Mouse (Mus musculus): ENCODE results near the gene Gckr. TPM values are rescaled to one million over a fixed set of nuclear protein-coding genes. Genes with fewer than 3 reads are reported as not detected.

Gene Gckr
- polyA plus RNA-seq (2017; shearing (Covaris generic)): not detected

GRCm38 (mm10) chr5:31297047-31297757 is at the start of gene Gckr:
Gene Gckr (plus strand): TSS chr5:31297443.

GRCm38 (mm10) chr5:31251541-31252101 is 45.6 kb upstream of the Gckr start, which contains the start of gene Krtcap3:
Gene Krtcap3 (plus strand): TSS chr5:31251691.

DNA sequence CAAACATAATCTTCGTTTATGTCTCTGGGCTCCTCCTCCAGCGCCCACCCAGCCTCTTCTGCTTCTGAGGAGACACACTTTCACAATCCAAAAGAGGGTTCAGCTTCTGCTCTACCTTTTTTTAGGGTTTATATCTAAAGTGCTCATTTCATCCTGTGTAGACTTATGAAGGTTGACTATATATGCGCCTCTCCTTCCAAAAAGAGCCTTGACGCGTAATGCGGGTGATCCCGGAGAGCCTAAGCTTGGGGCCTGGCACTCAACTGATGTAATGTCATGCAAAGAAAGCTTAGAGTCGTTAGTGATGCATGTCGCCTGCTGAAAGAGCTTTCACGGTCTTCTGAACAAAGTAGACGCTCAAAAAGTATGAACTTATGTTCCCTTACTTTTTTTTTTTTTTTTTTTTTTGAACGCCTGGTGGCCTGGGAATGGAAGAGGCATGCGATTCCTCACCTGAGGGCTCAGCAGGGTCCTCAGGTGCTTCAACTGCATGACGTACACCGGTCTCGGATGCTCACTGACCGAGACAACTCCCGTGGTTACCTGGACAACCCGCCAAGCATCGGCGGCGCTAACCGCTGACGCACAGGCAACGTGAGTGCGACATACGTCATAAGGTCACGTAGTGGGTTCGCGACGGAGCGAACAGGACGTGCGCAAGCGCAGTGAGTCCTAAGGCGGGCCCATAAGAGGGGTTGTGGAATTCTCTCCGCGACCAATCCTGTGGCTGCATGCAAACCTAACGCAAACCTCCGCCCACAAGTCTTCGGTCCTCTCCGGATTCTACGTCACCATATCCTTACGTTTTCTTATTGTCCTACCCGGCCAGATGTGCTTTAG is 6.5 kb upstream of the Gckr start, which contains the start of gene Ift172:
Gene Ift172 (minus strand): TSS at position 596 of the 840 bp plus-strand sequence.

GRCm38 (mm10) chr5:31295606-31296141 is 1.6 kb upstream of the Gckr start, which contains the start of gene Fndc4:
Gene Fndc4 (minus strand): TSS chr5:31296080.

Other genes with a start within 250 kb of the Gckr start
- gene Atraid, start 249.1 kb upstream of the Gckr start, polyA plus RNA-seq (2017; shearing (Covaris generic)): 117 TPM
- gene Slc5a6, start 248.5 kb upstream of the Gckr start, polyA plus RNA-seq (2017; shearing (Covaris generic)): 12.3 TPM
- 23.1 TPM for gene Cad, start 242.7 kb upstream of the Gckr start, polyA plus RNA-seq (2017; shearing (Covaris generic))
- not detected for gene Dnajc5g, start 191.2 kb upstream of the Gckr start, polyA plus RNA-seq (2017; shearing (Covaris generic))
- gene Slc30a3, start 189.2 kb upstream of the Gckr start, polyA plus RNA-seq (2017; shearing (Covaris generic)): 1.4 TPM
- not detected for gene Trim54, start 180.7 kb upstream of the Gckr start, polyA plus RNA-seq (2017; shearing (Covaris generic))
- gene Ucn, start 158.6 kb upstream of the Gckr start, polyA plus RNA-seq (2017; shearing (Covaris generic)): not detected
- gene Mpv17, start 143.2 kb upstream of the Gckr start, polyA plus RNA-seq (2017; shearing (Covaris generic)): 46.5 TPM
- gene Gm29609, start 117.5 kb upstream of the Gckr start, polyA plus RNA-seq (2017; shearing (Covaris generic)): 2.3 TPM
- gene Gtf3c2, start 117.3 kb upstream of the Gckr start, polyA plus RNA-seq (2017; shearing (Covaris generic)): 116 TPM
- 154 TPM for gene Snx17, start 104.2 kb upstream of the Gckr start, polyA plus RNA-seq (2017; shearing (Covaris generic))
- 85.1 TPM for gene Eif2b4, start 104.0 kb upstream of the Gckr start, polyA plus RNA-seq (2017; shearing (Covaris generic))
- 18.3 TPM for gene Zfp513, start 95.1 kb upstream of the Gckr start, polyA plus RNA-seq (2017; shearing (Covaris generic))
- 39.9 TPM for gene Ppm1g, start 76.8 kb upstream of the Gckr start, polyA plus RNA-seq (2017; shearing (Covaris generic))
- gene Nrbp1, start 56.6 kb upstream of the Gckr start, polyA plus RNA-seq (2017; shearing (Covaris generic)): 205 TPM
- gene Gm9970, start 56.2 kb upstream of the Gckr start, polyA plus RNA-seq (2017; shearing (Covaris generic)): not detected
- 54.3 TPM for gene Krtcap3, start 45.8 kb upstream of the Gckr start, polyA plus RNA-seq (2017; shearing (Covaris generic))
- 10.2 TPM for gene Ift172, start 6.3 kb upstream of the Gckr start, polyA plus RNA-seq (2017; shearing (Covaris generic))
- not detected for gene Fndc4, start 1.4 kb upstream of the Gckr start, polyA plus RNA-seq (2017; shearing (Covaris generic))
- 59.6 TPM for gene Zfp512, start 155.0 kb downstream of the Gckr start, polyA plus RNA-seq (2017; shearing (Covaris generic))
- not detected for gene 4930548H24Rik, start 188.3 kb downstream of the Gckr start, polyA plus RNA-seq (2017; shearing (Covaris generic))
- gene Gpn1, start 197.3 kb downstream of the Gckr start, polyA plus RNA-seq (2017; shearing (Covaris generic)): 45.2 TPM
- gene Slc4a1ap, start 229.6 kb downstream of the Gckr start, polyA plus RNA-seq (2017; shearing (Covaris generic)): 48.0 TPM
- gene Supt7l, start 230.4 kb downstream of the Gckr start, polyA plus RNA-seq (2017; shearing (Covaris generic)): 24.6 TPM